Comparison of ENCODE assay signal across 9 mouse cellular contexts in genomic region chr15:102442490-102442889, GRCm38 (mm10). TPM values are rescaled to one million over a fixed set of nuclear protein-coding genes. Genes with fewer than 3 reads are reported as not detected.
DNase-seq lines count a peak whose midpoint lies in the region; ATAC-seq and TF ChIP-seq lines count a peak whose summit lies in the region.
"Had no signal": no experiment of that assay in that cellular context is flagged by ENCODE, and none has a peak within 500 bp of the region (broad histone marks: within the 10 kb centered on the region; RNA-seq: fewer than 3 reads in every experiment).

No protein-coding gene starts in this region.

- no peaks in the 10 kb centered on the region for H3K27me3 ChIP-seq in ES-Bruce4 (ENCODE audit: control insufficient read depth, insufficient read depth, low read length, poor library complexity, severe bottlenecking)
- H3K27me3 ChIP-seq in heart, embryonic 12.5 days (replicated peaks) = no peaks in the 10 kb centered on the region

- ATAC-seq in heart, embryonic 12.5 days (ENCODE audit: insufficient number of reproducible peaks, low FRiP score) = peak; percentile 26; the same call in 1 of the 2 replicates

- DNase-seq in adrenal gland, postnatal 10 days = peak; percentile 93
- DNase-seq in embryo, embryonic 9.5 days (ENCODE audit: extremely low spot score) = peak; percentile 81
- DNase-seq in layer of hippocampus, adult 2 months (ENCODE audit: low spot score in 2 of 2) = peak; percentile 71 to 91
- DNase-seq in lung, adult 2 months = peak; percentile 85
- DNase-seq in right cerebral cortex, adult 2 months (ENCODE audit: low spot score in 2 of 2) = peak; percentile 91 to 93
- DNase-seq in urinary bladder, postnatal 25 days (ENCODE audit: low spot score) = peak; percentile 86

- H3K4me1 ChIP-seq in ES-Bruce4 (ENCODE audit: control insufficient read depth, insufficient read depth, low read length) = peaks cover 1% of the 10 kb centered on the region
- peaks cover 16% of the 10 kb centered on the region for H3K4me1 ChIP-seq in heart, embryonic 12.5 days (replicated peaks)
- no peaks in the 10 kb centered on the region for H3K4me1 ChIP-seq in lung, adult 2 months (ENCODE audit: control insufficient read depth, insufficient read depth, low read length)

- TF ChIP-seq CTCF in ES-Bruce4 (IDR thresholded peaks at IDR 0.05; ENCODE audit: low read depth, low read length) = peak; percentile 42
- TF ChIP-seq CTCF in layer of hippocampus, adult 2 months (conservative IDR thresholded peaks at IDR 0.05) = peak; percentile 97
- peak; percentile 57 for TF ChIP-seq CTCF in lung, adult 2 months (IDR thresholded peaks at IDR 0.05; ENCODE audit: insufficient read depth, low read length)

- H3K27ac ChIP-seq in ES-Bruce4 (ENCODE audit: insufficient read depth, low read length) = no peak overlapping the region
- H3K27ac ChIP-seq in heart, embryonic 12.5 days (ENCODE audit: poor library complexity, severe bottlenecking) = no peak overlapping the region
- H3K27ac ChIP-seq in layer of hippocampus, adult 2 months = no peak overlapping the region

- no peak overlapping the region for H3K4me3 ChIP-seq in ES-Bruce4 (ENCODE audit: low read depth, low read length)
- H3K4me3 ChIP-seq in heart, embryonic 12.5 days = no peak overlapping the region
- no peak overlapping the region for H3K4me3 ChIP-seq in layer of hippocampus, adult 2 months
- no peak overlapping the region for H3K4me3 ChIP-seq in lung, adult 2 months (replicated peaks; ENCODE audit: extremely low read depth, low read depth, low read length)
- H3K4me3 ChIP-seq: megakaryocyte, embryonic 14.5 days had no signal

- H3K36me3 ChIP-seq in ES-Bruce4 (ENCODE audit: control insufficient read depth, insufficient read depth, low read length, poor library complexity, severe bottlenecking) = peaks cover 4% of the 10 kb centered on the region; the same call in 1 of the 2 replicates
- peaks cover 5% of the 10 kb centered on the region; the same call in 1 of the 2 replicates for H3K36me3 ChIP-seq in heart, embryonic 12.5 days

- no peak for TF ChIP-seq POLR2A in ES-Bruce4 (IDR thresholded peaks at IDR 0.05; ENCODE audit: insufficient read depth, low read length)
- TF ChIP-seq POLR2A in lung, adult 2 months (IDR thresholded peaks at IDR 0.05; ENCODE audit: borderline replicate concordance, extremely low read depth, low read depth, low read length) = no peak

- WGBS in heart, embryonic 12.5 days = 48% methylated on average over 2 of the region's 2 CpGs
- 51% methylated on average over 2 of the region's 2 CpGs for WGBS in lung, adult 2 months

- no peaks in the 10 kb centered on the region for H3K9me3 ChIP-seq in ES-Bruce4 (replicated peaks; ENCODE audit: control insufficient read depth, insufficient read depth, low read length, poor library complexity, severe bottlenecking)
- no peaks in the 10 kb centered on the region for H3K9me3 ChIP-seq in heart, embryonic 12.5 days (replicated peaks)
- H3K9me3 ChIP-seq: megakaryocyte, embryonic 14.5 days had no signal

- H3K4me2 ChIP-seq in heart, embryonic 12.5 days = no peak overlapping the region

- H3K9ac ChIP-seq in ES-Bruce4 (ENCODE audit: low read depth, poor library complexity, severe bottlenecking) = no peak overlapping the region
- no peak overlapping the region for H3K9ac ChIP-seq in heart, embryonic 12.5 days

- TF ChIP-seq EP300 in ES-Bruce4 (IDR thresholded peaks at IDR 0.05; ENCODE audit: insufficient read depth, low read depth, low read length) = no peak

RNA-seq across cellular contexts. Expression of gene Amhr2, which starts 2.7 kb away (rescaled TPM):
- 1.8 and 2.8 TPM in 2 replicates for polyA plus RNA-seq in ES-Bruce4 (2011; ENCODE audit: insufficient read depth, insufficient read length, low read depth, missing spikeins)
- 1 to 10 TPM; 1.7 to 2.1 TPM for total RNA-seq in adrenal gland, postnatal 10 days (2021)
- polyA plus RNA-seq in heart, embryonic 12.5 days (2016; fragmentation: Nextera tagmentation; extraction: Ambion mirVana) = 0.38 and 0.71 TPM in 2 replicates
- total RNA-seq in layer of hippocampus, adult 2 months (2021) = 1 to 10 TPM in 1 of 2 experiments, under 1 TPM in 1; 0.66 to 1.2 TPM
- 20.8 and 21.1 TPM in 2 replicates for polyA plus RNA-seq in lung, adult 2 months (2012; rRNA removed)

RNA-seq across cellular contexts. Expression of gene Prr13, which starts 16.3 kb away (rescaled TPM):
- 49.7 and 55.4 TPM in 2 replicates for polyA plus RNA-seq in ES-Bruce4 (2011; ENCODE audit: insufficient read depth, insufficient read length, low read depth, missing spikeins)
- 10 to 100 TPM; 46.9 to 53.1 TPM for total RNA-seq in adrenal gland, postnatal 10 days (2021)
- polyA plus RNA-seq in heart, embryonic 12.5 days (2016; fragmentation: Nextera tagmentation; extraction: Ambion mirVana) = 116 and 119 TPM in 2 replicates
- 10 to 100 TPM; 40.2 to 42.7 TPM for total RNA-seq in layer of hippocampus, adult 2 months (2021)
- 216 and 271 TPM in 2 replicates for polyA plus RNA-seq in lung, adult 2 months (2012; rRNA removed)

RNA-seq across cellular contexts. Expression of gene Pcbp2, which starts 27.8 kb away (rescaled TPM):
- polyA plus RNA-seq in ES-Bruce4 (2011; ENCODE audit: insufficient read depth, insufficient read length, low read depth, missing spikeins) = 1,129 and 1,194 TPM in 2 replicates
- total RNA-seq in adrenal gland, postnatal 10 days (2021) = 100 to 1,000 TPM; 703 to 724 TPM
- 134 and 142 TPM in 2 replicates for polyA plus RNA-seq in heart, embryonic 12.5 days (2016; fragmentation: Nextera tagmentation; extraction: Ambion mirVana)
- total RNA-seq in layer of hippocampus, adult 2 months (2021) = 100 to 1,000 TPM; 496 to 505 TPM
- polyA plus RNA-seq in lung, adult 2 months (2012; rRNA removed) = 378 and 395 TPM in 2 replicates

RNA-seq across cellular contexts. Expression of gene Sp1, which starts 36.5 kb away (rescaled TPM):
- 103 and 106 TPM in 2 replicates for polyA plus RNA-seq in ES-Bruce4 (2011; ENCODE audit: insufficient read depth, insufficient read length, low read depth, missing spikeins)
- 10 to 100 TPM; 67.8 to 83.4 TPM for total RNA-seq in adrenal gland, postnatal 10 days (2021)
- polyA plus RNA-seq in heart, embryonic 12.5 days (2016; fragmentation: Nextera tagmentation; extraction: Ambion mirVana) = 6.9 and 7.3 TPM in 2 replicates
- total RNA-seq in layer of hippocampus, adult 2 months (2021) = 10 to 100 TPM; 23.1 to 33.0 TPM
- 18.5 and 20.0 TPM in 2 replicates for polyA plus RNA-seq in lung, adult 2 months (2012; rRNA removed)

Comparison
In these comparisons a context has a peak if more than half of its experiments do, and no peak if none do; other contexts are left out.
1. CTCF ChIP-seq: peak in every context shown above with its lines; median percentile 97 in layer of hippocampus, adult 2 months; 57 in lung, adult 2 months; 42 in ES-Bruce4.